Mouse (Mus musculus) liver (tissue): Measurements from ENCODE around the gene Ccdc36.

Experiments
- DNase-seq: peaks from one replicate; pipeline ENCODE4 v3.0.0-alpha.2; 2020; ENCODE audit warnings: mixed read lengths

The Ccdc36 gene

DNA sequence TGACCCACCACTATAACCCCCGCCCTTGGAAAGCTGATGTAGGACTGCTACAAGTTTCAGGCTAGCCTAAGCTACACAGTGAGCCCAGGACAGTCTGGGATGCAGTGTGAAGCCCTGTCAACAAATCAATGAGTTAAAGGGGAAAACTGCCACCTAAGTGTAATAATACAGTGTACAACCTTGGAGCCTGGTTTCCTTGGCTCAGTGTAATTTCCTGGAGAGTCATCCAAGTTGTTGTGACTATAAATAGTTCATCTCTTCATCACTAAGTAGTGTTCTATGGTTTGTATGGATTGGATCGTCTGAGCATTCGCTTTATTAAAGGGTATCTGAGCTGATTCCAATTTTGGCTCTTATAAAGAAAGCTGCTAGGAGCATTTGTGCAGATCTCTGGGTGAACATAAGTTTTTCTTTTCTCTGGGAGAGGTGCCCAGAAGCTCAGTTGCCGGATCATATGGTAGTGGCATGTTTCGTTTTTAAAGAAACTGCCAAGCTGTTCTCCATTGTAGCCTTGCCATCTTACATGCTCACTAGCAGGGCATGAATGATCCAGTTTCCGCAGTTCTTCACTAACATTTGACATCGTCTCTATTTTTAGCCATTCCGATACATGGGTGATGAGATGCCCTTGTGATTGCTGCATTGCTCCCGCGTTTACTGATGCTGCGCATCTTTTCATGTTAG lies 13.1 kb upstream of the Ccdc36 start:
- DNase-seq: no peak

DNA sequence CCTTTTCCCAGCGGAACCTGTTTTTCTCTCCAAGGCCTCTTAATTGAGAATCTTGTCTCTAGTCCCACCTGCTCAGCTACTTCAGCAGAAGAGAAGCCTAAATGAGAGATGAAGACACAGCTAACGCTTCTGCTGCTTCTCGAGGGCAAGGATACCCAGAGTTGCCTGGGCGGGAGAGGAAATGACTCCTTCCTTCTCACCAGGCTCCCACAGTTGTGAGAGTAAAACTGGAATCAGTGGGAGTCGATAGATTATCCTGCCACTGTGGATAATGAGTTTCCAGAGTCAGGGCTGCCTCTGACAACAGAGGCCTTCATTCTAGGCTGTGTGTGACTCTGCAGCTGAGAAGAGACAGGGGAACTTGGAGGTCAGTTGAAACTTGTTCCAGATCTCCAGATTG lies 12.2 kb upstream of the Ccdc36 start:
- DNase-seq: no peak

DNA sequence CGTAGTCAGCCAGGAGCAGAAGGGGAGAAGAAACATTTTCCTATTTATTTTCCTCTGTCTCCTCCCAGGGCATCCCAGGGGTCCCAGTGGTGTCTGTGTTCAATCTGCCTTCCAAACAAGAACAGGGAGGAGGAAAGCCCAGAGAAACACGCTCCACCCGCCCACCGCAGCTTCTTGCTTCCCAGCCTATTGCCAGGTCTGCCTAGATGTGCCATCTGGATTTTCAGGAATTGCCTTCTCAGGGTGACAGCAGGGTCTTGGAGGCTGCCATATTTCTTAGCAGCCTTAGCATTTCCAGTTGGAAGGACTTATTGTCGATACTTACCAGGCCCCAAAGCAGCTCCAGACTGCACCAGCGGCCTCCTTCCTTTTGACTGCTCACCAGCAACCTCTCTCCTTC lies 10.9 kb upstream of the Ccdc36 start:
- DNase-seq: no peak

DNA sequence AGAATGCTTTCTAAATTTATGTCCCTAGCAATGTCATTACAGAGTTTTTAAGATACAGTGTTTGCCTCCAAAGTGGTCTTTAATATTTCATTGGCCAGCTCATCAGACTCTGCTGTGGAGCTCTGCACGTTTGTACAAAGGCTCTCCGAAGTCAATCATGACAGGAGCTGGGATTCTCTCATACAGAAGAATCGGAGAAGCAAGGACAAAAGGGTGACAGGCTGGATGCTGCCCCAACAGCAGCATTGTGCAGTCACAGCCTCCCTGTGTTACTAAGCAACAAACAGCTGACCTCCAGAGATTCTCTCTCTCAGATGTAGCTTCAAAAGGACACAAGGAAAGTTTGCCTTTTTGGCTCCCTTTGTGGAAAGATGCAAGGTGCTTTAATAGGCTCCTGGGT lies 7.9 kb upstream of the Ccdc36 start, which contains the start of gene BC048562:
Gene BC048562, plus strand, starts transcription at position 301 of the 400 bp plus-strand sequence.
- DNase-seq: no peak

DNA sequence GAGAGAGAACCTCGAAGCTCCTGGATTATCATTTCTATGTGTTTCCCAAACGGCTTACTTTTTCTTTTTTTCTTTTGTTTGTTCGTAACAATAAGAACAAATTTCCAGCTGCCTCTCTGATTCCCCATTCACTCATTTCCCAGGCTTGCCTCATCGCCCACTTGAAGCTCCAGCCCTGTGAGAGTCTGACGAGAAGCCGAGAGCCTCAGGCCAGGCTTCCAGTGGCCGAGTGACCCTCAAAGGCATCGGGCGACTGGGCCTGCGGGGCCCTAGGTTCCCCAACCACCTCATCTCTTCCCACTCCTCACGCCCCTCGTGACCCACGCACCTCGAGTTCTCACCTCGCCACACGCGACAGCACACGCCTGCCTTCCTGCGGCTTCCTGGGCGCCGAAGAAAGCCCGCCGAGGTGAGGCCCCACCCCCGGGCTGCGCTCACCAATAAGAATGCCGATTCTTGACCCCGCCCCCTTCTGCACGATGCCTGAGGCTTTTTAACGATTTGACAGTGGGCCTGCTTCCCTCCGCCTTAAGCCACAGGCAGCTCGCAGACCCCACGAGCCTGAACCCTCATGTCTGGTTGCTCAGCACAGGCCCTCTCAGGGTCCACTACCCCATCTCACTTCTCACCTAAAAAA lies 3.3 kb upstream of the Ccdc36 start:
- peak; percentile 80 for DNase-seq

DNA sequence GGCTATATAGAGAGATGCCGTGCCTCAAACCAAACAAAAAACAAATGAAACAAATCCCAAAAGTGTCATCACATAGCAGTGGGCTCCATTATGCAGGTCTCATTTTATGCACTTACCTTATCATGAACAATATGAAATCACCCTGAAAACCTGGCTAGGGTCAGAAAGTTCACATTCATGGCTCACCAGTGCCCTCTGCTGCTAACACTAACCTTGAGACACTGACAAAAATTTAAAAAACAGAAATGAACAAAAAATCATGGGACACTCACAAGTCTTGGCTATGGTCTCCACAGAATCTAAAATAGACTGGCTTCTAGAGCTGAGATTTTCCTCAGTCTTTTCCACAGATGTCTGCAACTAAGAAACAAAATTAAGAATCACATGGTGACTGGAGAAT lies 16.1 kb downstream of the Ccdc36 start:
- DNase-seq: peak; percentile 32

DNA sequence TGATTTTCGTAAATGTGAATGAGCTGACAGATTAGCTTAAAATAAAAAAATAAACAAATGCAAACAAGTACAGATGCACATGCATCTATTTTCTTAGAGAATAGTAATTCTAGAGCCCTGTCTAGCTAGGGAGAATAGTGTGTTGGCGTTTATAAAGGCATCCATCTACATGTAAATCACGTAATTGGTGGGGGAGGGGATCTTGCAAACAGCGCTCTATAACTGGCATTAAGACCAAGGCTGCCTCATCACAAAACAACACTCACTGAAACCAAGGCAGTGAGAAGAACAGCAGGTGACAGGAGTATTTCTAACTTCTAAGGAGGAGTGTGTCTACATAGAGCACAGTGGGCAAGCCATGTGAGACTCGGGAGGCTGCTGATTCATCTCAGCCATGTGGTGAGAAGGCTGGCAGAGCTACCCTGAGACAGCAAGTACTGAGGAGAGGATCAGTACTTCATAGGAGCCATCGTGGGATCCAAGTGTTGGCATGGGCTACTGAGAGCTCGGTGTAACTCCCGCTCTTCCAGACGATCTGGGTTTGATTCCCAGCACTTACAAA lies 16.8 kb downstream of the Ccdc36 start:
- DNase-seq: no peak

DNA sequence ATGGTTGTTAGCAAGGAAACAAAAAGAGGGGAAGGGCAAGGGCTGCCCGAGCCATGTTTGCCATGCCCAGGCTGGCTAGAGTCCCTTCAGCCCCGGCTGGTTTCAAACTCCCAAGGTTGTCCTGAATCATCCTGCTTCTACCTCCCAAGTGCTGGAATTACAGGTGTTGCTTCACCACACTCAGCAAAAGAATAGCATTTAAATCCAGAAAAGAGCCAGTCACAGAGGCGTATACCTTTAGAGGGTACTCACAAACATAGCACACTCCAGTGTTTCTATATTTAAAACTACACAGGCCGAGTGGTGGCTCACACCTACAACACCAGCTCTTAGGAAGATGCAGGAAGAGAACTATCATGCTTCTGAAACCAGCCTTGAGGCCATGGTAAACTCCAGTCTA lies 18.7 kb downstream of the Ccdc36 start:
- DNase-seq: no peak

DNA sequence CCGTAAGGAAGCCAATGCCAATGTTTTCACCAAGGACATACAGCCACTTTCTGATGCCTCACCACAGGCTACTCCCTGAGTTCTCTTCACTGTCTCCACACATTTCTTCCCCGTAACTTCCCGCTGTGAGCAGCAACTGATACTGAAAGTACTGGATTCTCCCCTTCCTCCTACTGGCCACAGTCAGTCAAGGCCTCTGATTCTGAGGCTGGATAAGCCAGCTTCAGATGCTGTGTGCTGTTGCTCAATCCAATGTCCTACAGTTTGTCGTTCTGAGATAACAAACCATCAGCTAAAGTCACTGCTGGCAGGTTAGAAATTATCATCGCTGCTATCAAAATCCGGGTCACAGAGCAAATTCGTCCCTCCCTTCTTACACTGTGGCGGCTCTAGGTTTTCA lies 23.8 kb downstream of the Ccdc36 start:
- DNase-seq: no peak

DNA sequence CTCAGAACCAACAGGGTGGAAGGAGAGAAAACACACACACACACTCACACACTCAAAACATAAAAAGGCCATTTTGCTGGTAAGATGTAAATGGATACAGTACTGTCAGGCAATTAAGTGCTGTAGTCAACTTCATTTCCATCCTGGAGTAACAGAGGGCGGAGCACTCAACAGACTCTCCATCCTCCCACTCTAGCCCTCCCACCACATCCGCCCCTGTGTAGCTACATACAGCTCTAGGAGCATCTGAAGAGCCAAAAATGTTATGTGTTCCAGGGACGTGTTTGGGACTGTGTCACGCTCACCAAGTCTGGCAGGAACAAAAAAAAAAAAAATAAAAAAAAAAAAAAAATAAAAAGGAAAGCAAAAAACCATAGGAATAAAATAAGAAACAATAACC lies 25.2 kb downstream of the Ccdc36 start:
- no peak for DNase-seq

DNA sequence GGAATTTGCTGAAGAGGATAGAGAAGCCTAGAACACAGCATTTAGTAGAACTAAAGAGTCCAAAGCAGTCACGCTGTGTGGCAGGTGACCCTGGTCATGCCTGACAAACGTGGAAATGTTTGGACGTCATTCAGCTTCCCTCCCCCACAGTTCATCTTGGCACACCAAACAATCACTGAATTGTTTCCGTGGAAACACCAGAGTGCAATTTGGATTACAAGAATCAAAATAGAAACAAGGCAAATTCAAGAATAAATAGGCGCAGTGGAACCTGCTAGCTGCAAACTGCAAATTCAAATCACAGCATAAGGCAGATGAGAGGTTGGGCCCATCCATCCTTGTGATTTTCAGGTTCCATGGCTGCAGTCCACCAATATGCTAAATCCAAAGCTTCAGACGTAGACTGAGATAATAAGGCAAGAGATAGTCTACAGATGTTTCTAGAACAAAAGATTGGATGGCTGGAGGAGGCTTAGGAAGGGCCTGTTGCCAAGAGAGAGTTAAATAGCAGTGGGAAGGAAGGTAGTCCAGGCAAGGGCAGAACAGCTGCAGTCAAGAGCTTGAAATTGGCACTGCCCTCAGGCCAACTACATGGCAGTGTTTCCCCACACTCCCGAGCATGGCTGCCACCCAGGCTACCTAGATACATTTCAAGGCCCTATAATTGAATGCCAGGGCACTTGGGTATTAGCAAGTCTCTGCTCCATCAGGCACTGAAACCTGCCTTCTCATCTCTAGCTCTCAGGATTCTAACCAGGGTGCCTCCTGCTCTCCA lies 26.9 kb downstream of the Ccdc36 start:
- no peak for DNase-seq

DNA sequence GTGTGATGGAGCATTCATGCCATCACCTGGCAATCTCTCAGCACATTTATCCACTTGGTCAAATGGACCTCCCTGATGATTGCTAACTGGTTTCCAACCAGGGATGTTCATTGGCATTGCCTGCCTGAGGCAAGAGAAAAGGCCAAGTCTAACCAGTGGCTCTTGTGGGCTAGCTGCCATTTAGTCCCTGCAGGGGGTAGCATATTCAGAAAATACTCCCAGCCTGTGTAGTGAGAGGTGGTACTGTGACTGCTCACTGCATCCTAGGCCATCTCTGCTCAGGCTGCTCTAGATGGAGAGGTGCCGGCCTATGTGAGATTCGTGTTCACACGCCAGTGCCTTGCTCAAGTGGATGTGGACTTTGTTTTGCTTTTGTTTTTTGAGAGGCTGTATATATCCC lies 30.0 kb downstream of the Ccdc36 start:
- DNase-seq: no peak

DNA sequence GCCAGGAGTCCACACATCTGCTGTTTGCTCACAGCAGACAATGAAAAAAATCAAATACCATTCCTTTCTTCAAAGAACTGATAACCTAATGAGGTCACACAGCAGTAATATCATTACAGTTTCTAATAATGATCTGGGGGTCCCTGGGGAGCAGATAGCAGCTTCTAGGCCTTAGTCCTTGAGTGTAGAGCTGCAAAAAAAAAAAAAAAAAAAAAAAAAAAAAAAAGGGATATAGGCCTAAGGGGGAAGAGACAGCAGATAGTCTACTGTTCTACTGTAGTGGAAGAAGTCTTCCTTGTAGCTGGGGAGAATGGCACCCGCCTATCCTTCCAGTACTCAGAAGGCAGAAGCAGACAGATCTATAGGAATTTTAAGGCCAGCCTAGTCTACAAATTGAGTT lies 32.9 kb downstream of the Ccdc36 start:
- DNase-seq: no peak

DNA sequence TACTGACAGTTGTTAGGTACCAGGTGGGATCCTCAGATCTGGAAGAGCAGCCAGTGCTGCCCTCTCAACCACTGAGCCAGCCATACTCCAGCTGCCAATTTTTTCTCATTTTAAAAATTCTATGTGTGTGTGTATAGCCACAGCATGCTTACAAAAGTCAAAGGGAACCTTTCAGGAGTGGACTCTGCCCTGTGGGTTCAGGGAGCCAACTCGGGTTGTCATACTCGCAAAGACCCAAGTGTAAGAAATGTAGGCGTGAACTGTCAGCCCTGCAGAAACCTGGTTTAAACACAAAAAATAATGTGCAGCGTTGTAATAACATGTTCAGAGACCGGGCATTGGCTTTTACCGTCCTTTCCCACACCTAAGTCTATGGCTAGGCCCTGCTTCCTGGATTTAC lies 34.1 kb downstream of the Ccdc36 start:
- no peak for DNase-seq

DNA sequence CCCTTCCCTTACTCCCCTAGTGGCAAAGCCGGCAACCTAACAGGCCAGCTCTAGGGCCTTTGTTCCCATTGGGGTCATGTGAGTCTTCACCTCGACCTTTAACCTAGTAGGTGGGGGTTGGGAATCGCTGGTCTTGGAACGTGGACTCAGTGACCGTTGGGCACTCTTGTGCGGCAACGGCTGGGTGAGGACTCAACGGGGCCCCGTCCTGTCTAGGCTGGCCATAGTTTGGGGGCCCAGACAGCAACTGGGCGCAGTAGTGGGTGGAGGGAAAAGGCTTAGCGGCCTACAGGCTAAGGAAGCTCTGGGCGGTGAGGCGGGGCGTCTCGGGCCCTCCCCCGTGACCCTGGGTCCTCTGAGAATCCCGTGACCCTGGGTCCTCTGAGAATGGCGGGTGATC lies 35.6 kb downstream of the Ccdc36 start, which contains the start of gene 1700102P08Rik:
Gene 1700102P08Rik, plus strand, starts transcription at position 130 of the 400 bp plus-strand sequence.
- DNase-seq: no peak

DNA sequence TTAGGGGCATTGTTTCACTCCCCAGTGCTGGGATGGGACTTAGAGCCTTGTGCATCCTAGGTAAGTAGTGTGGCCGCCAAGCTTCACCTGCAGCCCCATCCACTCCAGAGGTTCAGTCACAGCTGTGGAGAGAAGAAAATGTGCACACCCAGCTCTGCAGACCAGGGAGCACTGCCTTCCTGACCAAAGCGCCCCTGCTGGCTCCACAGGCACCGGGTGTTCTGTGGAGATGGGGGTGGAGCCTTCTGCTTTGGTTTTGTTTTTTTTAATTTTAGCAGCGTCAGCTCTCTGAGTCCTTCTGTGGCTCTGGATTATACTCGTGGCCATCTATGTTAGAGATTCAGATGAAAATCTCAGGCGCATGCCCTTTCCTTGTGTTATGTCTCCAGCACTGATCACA lies 39.1 kb downstream of the Ccdc36 start:
- DNase-seq: no peak

DNA sequence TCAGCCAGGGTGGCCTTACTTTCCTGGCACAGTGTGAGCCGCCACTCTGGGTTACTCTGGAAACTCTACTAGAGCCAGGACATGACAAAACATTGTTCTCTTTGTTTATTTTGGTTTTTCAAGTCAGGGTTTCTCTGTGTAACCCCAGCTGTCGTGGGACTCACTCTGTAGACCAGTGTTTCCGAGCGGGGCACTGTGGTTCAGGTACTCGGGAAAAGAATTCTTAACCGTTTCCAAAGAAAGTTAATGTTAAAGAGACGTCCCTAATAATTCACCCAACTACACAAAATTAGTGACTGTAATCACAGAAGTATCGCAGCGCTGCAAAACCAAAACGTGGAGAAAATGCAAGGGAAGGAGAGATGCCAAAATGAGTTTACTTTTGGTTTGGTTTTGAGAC lies 39.7 kb downstream of the Ccdc36 start:
- no peak for DNase-seq

DNA sequence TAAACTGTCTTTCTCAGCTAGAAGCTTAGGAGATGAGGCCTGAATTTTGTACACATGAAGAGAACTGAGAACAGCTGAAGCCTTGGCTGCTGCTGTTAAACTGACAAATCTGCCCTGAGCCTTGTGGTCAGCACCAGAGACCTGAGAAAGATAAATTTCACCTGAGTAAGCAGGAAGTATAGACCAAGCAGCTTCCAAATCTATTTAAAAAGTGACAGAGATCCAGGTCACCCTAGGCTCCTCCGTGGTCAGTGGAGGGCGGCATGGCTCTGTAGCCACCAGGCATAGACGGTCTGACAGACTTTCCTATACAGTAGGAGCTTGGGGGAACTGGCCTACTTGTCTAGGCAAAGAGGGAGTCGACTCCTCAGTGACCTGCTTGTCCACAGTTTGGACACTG lies 41.5 kb downstream of the Ccdc36 start:
- DNase-seq: no peak

DNA sequence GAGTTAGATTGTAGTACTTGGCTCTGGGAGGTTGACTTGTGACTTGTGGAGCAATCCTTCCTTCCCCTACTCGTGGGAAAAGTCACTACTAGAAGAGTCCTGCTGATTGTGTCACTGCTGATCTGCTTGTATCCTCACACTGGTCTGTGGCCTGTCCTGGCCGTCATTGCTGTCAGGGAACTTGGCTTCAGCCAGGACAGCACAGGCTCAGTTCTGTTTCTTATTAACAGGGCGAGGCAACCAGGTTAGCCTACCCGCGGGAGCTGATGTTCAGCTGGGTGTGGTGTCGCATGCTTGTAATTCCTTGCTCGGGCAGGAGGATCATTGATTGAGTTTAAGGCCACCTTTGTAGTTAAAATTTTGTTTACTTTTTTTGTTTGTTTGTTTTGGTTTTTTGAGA lies 43.3 kb downstream of the Ccdc36 start:
- DNase-seq: no peak

DNA sequence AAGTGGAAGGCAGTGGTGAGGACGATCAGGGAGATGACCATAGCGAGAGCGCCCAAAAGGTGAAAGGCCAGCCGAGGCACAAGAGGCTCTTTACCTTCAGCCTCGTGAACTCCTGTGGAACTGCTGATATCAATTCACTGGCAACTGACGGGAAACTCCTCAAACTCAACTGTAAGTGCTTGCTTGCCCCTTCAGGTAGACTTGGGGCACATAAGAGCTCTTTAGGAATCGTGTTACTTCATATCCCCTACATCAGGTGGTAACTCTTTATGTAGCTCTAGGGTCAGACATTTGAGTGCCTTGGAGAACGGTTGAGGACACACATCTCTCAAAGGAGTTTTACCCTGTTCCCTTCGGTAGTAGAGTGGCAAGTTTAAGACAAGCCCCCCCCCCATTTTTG lies 46.9 kb downstream of the Ccdc36 start:
- DNase-seq: no peak

DNA sequence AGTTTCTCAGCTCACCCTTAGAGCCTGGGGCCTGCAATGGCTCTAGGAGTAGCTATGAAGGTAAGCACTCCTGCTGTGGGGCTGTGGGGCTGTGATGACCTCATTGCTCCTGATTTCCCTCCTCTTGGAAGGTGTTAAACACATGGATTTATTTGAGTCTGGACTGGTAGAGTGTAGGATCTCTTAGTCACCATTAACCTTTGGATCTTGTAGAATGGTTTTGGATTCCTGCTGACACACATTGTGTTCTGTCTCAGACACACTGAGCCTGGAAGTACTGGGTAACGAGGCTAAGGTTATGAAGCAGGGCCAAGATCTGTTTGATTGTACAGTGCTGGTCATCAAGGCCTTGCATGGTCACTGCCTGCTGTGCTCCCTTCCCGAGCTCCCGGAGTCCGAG lies 49.0 kb downstream of the Ccdc36 start:
- DNase-seq: no peak

DNA sequence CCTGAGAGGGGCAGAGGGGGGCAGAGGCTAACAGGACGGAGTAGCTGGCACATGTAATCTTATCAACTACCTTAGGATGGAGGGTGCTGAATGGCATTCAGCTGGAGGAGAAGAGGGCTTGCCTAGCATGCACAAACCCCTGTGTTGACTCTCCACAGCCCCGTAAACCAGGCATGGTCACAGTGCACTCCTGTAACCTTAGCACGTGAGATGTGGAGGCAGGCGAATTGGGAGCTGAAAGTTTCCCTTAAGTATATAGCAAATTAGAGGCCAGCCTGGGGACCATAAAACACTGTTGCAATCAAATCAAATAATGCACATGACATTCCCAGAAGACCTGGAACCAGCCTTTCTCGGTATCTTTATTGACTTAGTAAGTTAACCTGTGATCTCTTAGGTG lies 49.5 kb downstream of the Ccdc36 start:
- no peak for DNase-seq

DNA sequence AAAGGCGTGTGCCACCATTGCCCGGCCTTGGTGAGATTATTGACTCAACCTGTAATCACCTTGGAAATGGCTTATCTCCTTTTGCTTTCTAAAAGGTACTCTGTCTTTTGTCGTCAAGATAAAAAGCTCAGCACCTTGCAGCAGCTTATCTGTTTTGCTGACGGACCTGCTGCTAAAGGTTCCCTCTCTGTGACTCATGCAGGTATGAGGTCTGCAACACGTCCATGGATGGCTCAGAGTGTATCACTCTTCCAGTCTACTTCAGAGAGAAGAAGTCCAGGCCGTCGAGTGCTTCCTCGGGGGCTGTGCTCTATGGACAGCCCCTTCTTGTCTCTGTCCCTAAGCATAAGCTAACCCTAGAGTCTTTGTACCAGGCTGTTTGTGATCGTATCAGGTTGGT lies 50.0 kb downstream of the Ccdc36 start:
- DNase-seq: no peak
